Mouse (Mus musculus) Patski (cell line): ENCODE data around the gene Vps37b. TPM values are rescaled to one million over a fixed set of nuclear protein-coding genes. Genes with fewer than 3 reads are reported as not detected.

Experiments
- ATAC-seq: fragments of 100-300 bp; one replicate; pipeline ENCODE4 v1.8.0; 2021
- CTCF ChIA-PET: fragments of 350-600 bp; sonication (Branson Sonifier 250); formaldehyde crosslinking; loops from one replicate; lab custom pipeline; 2022; ENCODE audit warnings: inconsistent platforms; lab: Charles Lee
- POLR2A ChIA-PET: fragments of 350-600 bp; sonication (Branson Sonifier 250); formaldehyde crosslinking; loops from one replicate; lab custom pipeline; 2022; ENCODE audit warnings: antibody characterized with exemption, inconsistent platforms; lab: Charles Lee
- DNase-seq: peaks from one replicate; pipeline ENCODE4 v3.0.0-alpha.2; 2011; ENCODE audit warnings: low read depth, low spot score
- H3K27me3 ChIP-seq: fragments of 371-371 bp; one replicate; pipeline ENCODE4 v1.5.1; 2021
- CTCF ChIP-seq: fragments of 100-300 bp; IDR thresholded peaks from one replicate; pipeline ENCODE4 v1.5.1; 2021
- in situ Hi-C: fragments of 300-500 bp; cut with MboI; formaldehyde crosslinking; loops from 3 replicates; pipeline ENCODE4 v1.11.1; 2018; ENCODE audit warnings: low pct_unique_long_range_greater_than_20kb, mixed read lengths
- polyA plus RNA-seq: library from polyadenylated mRNA; unstranded; gene quantifications from one replicate; pipeline ENCODE4 v1.2.3, GENCODE M21; 2021

Gene Vps37b
- polyA plus RNA-seq, 1 experiment from 2014 or later: 25.5 TPM

- no peak for ATAC-seq
- TF ChIP-seq CTCF: no peak
- in situ Hi-C loops: no loop called here
- POLR2A ChIA-PET: no interaction called here
- no peaks in the 10 kb centered on the region for H3K27me3 ChIP-seq
- CTCF ChIA-PET: interaction anchor here (1.7 kb wide), 1 partner anchor 13 kb away, joined by 4 read pairs; no protein-coding TSS in a partner anchor
- DNase-seq: no peak
Observed at GRCm38 (mm10) chr5:123979221-123979979, 52.7 kb downstream of the Vps37b start.

GRCm38 (mm10) chr5:123978131-123978530 lies 53.9 kb downstream of the Vps37b start:
- H3K27me3 ChIP-seq: no peaks in the 10 kb centered on the region
- DNase-seq: no peak
- ChIA-PET POLR2A (interaction anchor here (0.6 kb wide), 1 partner anchor 554 kb away, joined by 3 read pairs; no protein-coding TSS in a partner anchor), CTCF (interaction anchor here (2.2 kb wide), 1 partner anchor 11 kb away, joined by 12 read pairs; no protein-coding TSS in a partner anchor)
- TF ChIP-seq CTCF: no peak
- no peak for ATAC-seq
- in situ Hi-C loops: no loop called here

- no peaks in the 10 kb centered on the region for H3K27me3 ChIP-seq
- TF ChIP-seq CTCF: no peak
- ATAC-seq (no peak), DNase-seq (no peak)
- in situ Hi-C loops: no loop called here
- CTCF ChIA-PET: interaction anchor here (1.0 to 2.2 kb wide), 5 partner anchors 8 to 28 kb away, joined by 3 to 12 read pairs (median 5); no protein-coding TSS in a partner anchor
- POLR2A ChIA-PET: no interaction called here
Observed at GRCm38 (mm10) chr5:123977231-123977630, 54.8 kb downstream of the Vps37b start.

- ChIA-PET CTCF (interaction anchor here (1.2 to 1.7 kb wide), 5 partner anchors 10 to 27 kb away, joined by 3 to 7 read pairs (median 3); no protein-coding TSS in a partner anchor), POLR2A (no interaction called here)
- no peak for TF ChIP-seq CTCF
- ATAC-seq: peak; percentile 48
- no peaks in the 10 kb centered on the region for H3K27me3 ChIP-seq
- DNase-seq: peak; percentile 58
- in situ Hi-C loops: no loop called here
Observed at GRCm38 (mm10) chr5:123975668-123976180, 56.3 kb downstream of the Vps37b start.

GRCm38 (mm10) chr5:123974616-123975111 lies 57.4 kb downstream of the Vps37b start:
- no peak for ATAC-seq
- ChIA-PET POLR2A (no interaction called here), CTCF (interaction anchor here (1.3 to 1.6 kb wide), 3 partner anchors 11 to 26 kb away, joined by 3 to 7 read pairs (median 3); no protein-coding TSS in a partner anchor)
- no peak for DNase-seq
- no peak for TF ChIP-seq CTCF
- no peaks in the 10 kb centered on the region for H3K27me3 ChIP-seq
- in situ Hi-C loops: loop anchor here (25.0 kb wide), 1 partner anchor 113 kb away; the partner anchor contains the start of gene Abcb9

- TF ChIP-seq CTCF: no peak
- in situ Hi-C loops: loop anchor here (25.0 kb wide), 1 partner anchor 113 kb away; the partner anchor contains the start of gene Abcb9
- ChIA-PET CTCF (interaction anchor here (1.5 kb wide), 1 partner anchor 11 kb away, joined by 3 read pairs; no protein-coding TSS in a partner anchor), POLR2A (interaction anchor here (0.7 kb wide), 2 partner anchors 16 to 100 kb away, joined by 3 read pairs; no protein-coding TSS in a partner anchor)
- ATAC-seq (no peak), DNase-seq (no peak)
- H3K27me3 ChIP-seq: no peaks in the 10 kb centered on the region
Observed at GRCm38 (mm10) chr5:123974179-123974485, 57.9 kb downstream of the Vps37b start.

- no peak for TF ChIP-seq CTCF
- ATAC-seq: peak; percentile 41
- ChIA-PET POLR2A (interaction anchor here (0.7 kb wide), 3 partner anchors 16 to 1310 kb away, joined by 3 read pairs; no protein-coding TSS in a partner anchor), CTCF (interaction anchor here (1.7 kb wide), 1 partner anchor 17 kb away, joined by 5 read pairs; no protein-coding TSS in a partner anchor)
- H3K27me3 ChIP-seq: no peaks in the 10 kb centered on the region
- DNase-seq: no peak
- in situ Hi-C loops: loop anchor here (25.0 kb wide), 1 partner anchor 114 kb away; the partner anchor contains the start of gene Abcb9
Observed at GRCm38 (mm10) chr5:123973299-123974178, 58.5 kb downstream of the Vps37b start, which contains the start of gene Hip1r. TSS of gene Hip1r (plus strand) at chr5:123973628.

- ChIA-PET POLR2A (no interaction called here), CTCF (interaction anchor here (1.7 kb wide), 1 partner anchor 18 kb away, joined by 5 read pairs; no protein-coding TSS in a partner anchor)
- no peaks in the 10 kb centered on the region for H3K27me3 ChIP-seq
- in situ Hi-C loops: loop anchor here (25.0 kb wide), 1 partner anchor 115 kb away; the partner anchor contains the start of gene Abcb9
- no peak for TF ChIP-seq CTCF
- DNase-seq: no peak
- ATAC-seq: no peak
Observed at GRCm38 (mm10) chr5:123972453-123972852, 59.6 kb downstream of the Vps37b start.

- DNase-seq (no peak), ATAC-seq (no peak)
- no peaks in the 10 kb centered on the region for H3K27me3 ChIP-seq
- POLR2A ChIA-PET: no interaction called here
- TF ChIP-seq CTCF: no peak
- CTCF ChIA-PET: interaction anchor here (0.7 kb wide), 1 partner anchor 22 kb away, joined by 3 read pairs; no protein-coding TSS in a partner anchor
- in situ Hi-C loops: loop anchor here (25.0 kb wide), 1 partner anchor 117 kb away; the partner anchor contains the start of gene Abcb9
Observed at GRCm38 (mm10) chr5:123970576-123970975, 61.5 kb downstream of the Vps37b start.
